Mouse (Mus musculus) left cerebral cortex, postnatal 4 days (tissue): ENCODE measurements at regions not wholly inside any gene's neighbourhood (a gene's known extent, or its start where the extent isn't known, plus 50 kb on each side); places are given as distances from the start of the nearest gene placed in this dataset.

Experiments used
- DNase-seq: peaks from one replicate; pipeline ENCODE4 v3.0.0-alpha.2; 2022
- intact Hi-C: fragments of 180-260 bp; cut with DNase I; formaldehyde crosslinking; loops from one replicate; pipeline ENCODE4 v1.15.1; 2025

DNA sequence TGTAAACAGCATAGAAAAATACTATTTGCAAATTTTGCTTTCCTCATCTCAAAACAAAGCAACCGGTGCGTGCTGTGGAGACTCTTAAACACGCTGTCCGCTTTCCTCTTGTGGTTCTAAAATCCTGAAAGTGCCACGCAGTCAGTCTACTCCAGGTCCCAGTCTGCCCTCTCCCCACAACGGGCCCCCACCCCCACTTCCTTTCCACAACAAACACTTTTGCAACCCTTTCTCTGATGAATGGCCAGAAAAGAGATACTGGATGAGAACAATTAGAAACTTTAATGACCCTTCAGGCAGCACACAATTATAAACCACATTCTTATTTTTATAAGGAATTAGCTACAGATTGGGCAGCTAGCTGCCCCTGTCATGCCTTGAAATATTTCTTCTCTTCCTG is 111.1 kb upstream of the Ubash3b start:
- intact Hi-C loops, result no loop called here
- DNase-seq, result peak; percentile 8

- intact Hi-C loops, result no loop called here
- DNase-seq, result peak; percentile 48
Measured at GRCm38 (mm10) chr9:41268112-41268511, 106.6 kb upstream of the Ubash3b start.

DNA sequence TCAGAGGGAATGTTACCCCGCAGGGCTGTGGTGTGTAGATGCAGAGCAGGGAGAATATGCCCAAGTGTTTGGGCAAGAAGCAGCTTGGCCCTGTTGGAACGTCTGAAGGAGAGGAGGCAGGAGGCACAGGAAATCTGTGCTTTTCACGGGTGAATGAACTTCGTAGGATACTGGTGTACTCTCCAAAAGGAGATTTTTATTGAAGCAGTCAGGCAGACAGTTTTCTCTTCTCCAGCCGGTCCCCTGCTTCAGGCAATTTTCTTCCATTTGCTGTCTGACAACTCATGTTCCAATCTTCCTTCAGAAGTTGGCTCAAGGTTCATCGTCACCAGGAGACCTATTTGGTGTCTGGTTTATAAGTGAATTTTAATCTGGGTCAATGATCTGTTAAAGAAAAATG is 103.0 kb upstream of the Ubash3b start:
- peak; percentile 70 for DNase-seq
- intact Hi-C loops, result no loop called here

- no peak for DNase-seq
- intact Hi-C loops, result no loop called here
Measured at GRCm38 (mm10) chr9:41257244-41257643, 95.7 kb upstream of the Ubash3b start.

DNA sequence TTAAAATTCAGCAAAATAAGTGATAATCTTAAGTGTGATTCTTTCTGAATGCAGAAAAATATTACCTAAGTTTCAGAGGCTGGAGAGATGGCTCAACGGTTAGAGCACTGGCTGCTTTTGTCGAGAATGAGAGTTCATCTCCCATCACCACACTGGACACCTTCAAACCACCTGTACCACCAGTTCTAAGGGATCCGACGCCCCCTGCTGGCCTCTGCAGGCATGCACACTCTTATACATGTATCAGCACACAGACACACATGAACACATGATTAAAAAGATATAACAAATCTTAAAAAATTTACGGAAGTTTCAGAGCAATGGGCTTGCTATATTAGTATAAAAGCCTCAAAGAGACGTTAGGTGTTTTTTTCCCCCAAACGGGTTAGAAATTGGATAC is 80.9 kb upstream of the Ubash3b start:
- DNase-seq, result no peak
- intact Hi-C loops, result no loop called here

GRCm38 (mm10) chr9:41239097-41239451 is 77.6 kb upstream of the Ubash3b start:
- DNase-seq, result no peak
- intact Hi-C loops, result loop anchor here (5.0 to 10.0 kb wide), 2 partner anchors 226 to 738 kb away; no protein-coding TSS in a partner anchor

DNA sequence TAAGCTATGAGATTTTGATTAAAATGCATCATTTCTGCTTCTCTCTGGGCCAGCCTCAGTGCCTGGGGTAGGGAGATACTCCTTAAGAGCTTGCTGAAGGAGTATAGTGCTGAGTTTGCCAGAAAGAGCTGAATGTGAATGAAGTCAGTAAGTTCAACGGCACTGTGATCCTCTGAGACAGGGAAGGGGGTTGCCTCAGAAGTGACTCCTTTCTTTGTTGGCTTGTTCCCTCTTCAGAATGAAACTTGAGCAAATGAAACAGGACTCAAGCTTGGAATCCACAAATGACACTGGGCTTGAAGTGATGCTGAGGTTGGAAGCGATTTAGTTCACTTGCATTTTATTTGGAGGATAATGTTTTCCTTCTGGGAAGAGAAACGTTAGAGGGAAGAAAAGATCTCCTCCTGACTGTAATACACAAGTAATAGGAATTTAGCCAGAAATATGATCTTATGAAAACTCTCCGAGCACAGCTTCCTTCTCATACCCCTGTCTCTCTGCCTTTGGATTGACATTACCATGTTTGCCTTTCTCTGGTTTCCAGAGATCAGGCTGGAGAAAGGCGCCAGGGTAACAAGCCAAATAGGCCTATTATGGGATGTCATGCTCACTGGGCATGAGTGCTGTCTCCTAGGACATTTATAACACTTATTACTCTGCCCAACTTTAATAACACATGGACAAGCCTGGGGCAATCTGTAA is 77.0 kb upstream of the Ubash3b start:
- intact Hi-C loops, result loop anchor here (5.0 to 10.0 kb wide), 2 partner anchors 226 to 739 kb away; no protein-coding TSS in a partner anchor
- DNase-seq, result peak; percentile 19

- no peak for DNase-seq
- intact Hi-C loops, result loop anchor here (5.0 to 10.0 kb wide), 2 partner anchors 228 to 740 kb away; no protein-coding TSS in a partner anchor
Measured at GRCm38 (mm10) chr9:41237265-41237664, 75.8 kb upstream of the Ubash3b start.

DNA sequence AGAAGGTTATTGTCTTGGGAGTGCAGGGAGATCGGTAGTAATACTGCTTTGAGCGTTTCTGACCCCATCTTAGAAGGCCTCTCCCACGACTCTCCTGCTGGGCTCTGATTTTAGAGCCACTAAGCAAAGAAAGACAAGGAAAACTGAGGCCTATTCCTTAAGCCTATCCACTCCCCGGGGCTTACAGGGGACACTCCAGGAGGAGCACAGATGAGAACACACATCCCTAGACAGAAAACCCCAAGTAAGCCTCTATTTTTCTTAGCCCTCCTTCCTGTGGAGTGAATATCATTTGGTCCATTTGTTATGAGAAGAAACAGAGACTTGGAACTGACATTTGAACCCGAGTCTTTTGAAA is 67.7 kb upstream of the Ubash3b start:
- intact Hi-C loops, result loop anchor here (5.0 kb wide), 4 partner anchors 148 to 743 kb away; no protein-coding TSS in a partner anchor

GRCm38 (mm10) chr9:41228425-41229224 is 67.1 kb upstream of the Ubash3b start:
- intact Hi-C loops, result loop anchor here (5.0 kb wide), 4 partner anchors 149 to 744 kb away; no protein-coding TSS in a partner anchor
- peak; percentile 87 for DNase-seq

More for the DNA sequence above, 67.7 kb upstream of the Ubash3b start:
- DNase-seq, result no peak

GRCm38 (mm10) chr9:41223406-41223805 is 61.9 kb upstream of the Ubash3b start:
- DNase-seq, result no peak
- intact Hi-C loops, result no loop called here

- intact Hi-C loops, result no loop called here
- no peak for DNase-seq
Measured at GRCm38 (mm10) chr9:41222346-41223015, 61.0 kb upstream of the Ubash3b start.

- DNase-seq, result no peak
- intact Hi-C loops, result no loop called here
Measured at GRCm38 (mm10) chr9:41221110-41221790, 59.8 kb upstream of the Ubash3b start.

GRCm38 (mm10) chr9:41220105-41220669 is 58.7 kb upstream of the Ubash3b start:
- intact Hi-C loops, result no loop called here
- DNase-seq, result no peak

DNA sequence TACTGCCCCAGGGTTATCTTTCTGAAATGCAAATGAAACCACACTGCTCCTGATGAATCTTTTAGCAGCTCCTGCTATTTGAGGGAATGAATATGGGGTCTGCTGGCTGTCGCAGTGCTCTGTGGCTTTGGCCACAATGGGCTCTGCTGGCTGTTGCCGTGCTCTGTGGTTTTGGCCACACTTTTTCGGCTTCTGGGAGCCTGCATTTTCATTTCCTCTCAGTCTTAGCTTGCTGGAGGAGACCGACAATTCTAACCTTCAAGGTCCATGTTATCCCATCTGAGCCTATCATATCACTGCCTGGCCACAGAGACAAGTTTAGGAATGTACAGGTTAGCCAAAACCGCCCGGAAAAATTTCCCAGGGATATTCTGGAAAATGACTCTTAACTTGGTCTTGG is 57.2 kb upstream of the Ubash3b start:
- intact Hi-C loops, result no loop called here
- no peak for DNase-seq

DNA sequence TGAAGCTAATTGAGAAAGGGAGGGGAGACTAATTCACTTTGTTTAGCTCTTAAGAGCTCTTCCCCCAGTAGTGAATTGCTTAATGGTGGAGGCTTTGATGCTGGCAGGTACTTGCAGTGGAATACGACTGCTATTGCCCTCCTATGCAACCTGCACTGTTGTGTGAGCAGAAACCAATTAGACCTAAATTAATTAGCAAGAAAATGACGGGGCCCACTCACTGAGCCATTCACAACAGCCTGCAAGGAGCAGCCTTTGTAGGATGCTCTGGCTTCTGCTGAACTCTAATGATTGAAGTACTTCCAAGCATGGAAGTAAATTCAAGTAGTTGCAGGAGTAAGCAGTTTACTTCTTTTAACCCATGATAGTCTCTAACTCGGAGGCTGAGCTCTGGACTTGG is 54.8 kb upstream of the Ubash3b start:
- intact Hi-C loops, result no loop called here
- DNase-seq, result no peak

- DNase-seq, result no peak
- intact Hi-C loops, result no loop called here
Measured at GRCm38 (mm10) chr9:41215026-41215425, 53.5 kb upstream of the Ubash3b start.

DNA sequence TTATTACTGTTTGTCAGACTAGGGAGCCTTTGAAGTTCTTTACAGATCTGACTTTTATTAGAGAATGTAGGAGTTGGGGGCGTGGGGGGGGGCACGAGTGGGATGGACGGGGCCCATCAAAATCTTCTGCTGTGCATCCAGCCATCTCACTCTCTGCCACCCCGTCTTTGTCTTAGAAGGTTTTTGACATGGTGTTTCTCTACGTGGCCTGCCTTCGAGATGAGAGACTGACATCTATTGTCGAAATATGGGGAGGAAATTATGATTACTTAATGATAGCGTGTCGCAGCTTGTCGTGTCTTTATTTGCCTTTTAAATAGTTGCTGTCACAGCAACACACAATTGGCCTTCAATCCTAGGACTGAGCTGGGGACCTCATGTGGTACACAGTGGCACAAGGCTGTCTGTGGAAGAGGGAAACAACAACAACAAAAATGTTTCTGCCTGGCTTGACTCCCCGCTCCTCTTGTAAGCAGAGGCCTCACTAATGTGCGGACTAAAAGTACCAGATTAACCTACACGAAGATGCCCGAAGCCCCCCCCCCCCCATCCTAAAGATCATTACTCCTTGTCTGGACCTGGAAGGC is 51.5 kb upstream of the Ubash3b start:
- DNase-seq, result no peak
- intact Hi-C loops, result no loop called here

GRCm38 (mm10) chr9:41212303-41212901 is 50.9 kb upstream of the Ubash3b start:
- DNase-seq, result no peak
- intact Hi-C loops, result no loop called here

DNA sequence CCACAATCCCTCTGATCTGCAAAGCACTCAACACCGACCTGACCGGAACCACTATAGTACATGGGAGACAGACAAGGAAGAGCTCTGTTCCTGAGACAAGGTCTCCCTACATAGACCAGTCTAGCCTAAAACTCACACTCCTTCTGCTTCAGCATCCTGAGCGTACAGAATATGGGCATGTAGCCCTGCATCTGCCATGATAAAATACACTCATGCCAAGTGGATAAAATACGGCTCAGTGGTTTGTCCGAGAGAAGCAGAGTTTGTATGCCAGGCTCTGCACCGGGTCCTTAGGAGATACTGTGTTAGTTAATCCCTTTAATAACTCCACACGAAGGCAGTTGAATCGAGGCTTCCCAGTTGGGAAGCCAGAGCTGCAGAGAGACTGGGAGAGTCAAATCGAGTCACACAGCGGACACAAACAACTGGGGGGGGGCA is 50.4 kb upstream of the Ubash3b start:
- intact Hi-C loops, result no loop called here
- peak; percentile 37 for DNase-seq
